Mouse (Mus musculus): ENCODE results near the gene Chil1.

- TF ChIP-seq CTCF (IDR thresholded peaks at IDR 0.05; ENCODE audit: insufficient read depth, low read length): no peak
- no peak for TF ChIP-seq POLR2A (IDR thresholded peaks at IDR 0.05; ENCODE audit: borderline replicate concordance, extremely low read depth, low read depth, low read length)
These were observed 45.6 kb upstream of the Chil1 start for GRCm38 (mm10) chr1:134136351-134136750.
